Mouse (Mus musculus) liver, adult 2 months (tissue): ENCODE measurements around the gene Syce3.

Experiments used
- CTCF ChIP-seq: fragments of 200-500 bp; IDR thresholded peaks from 2 replicates; pipeline ENCODE4 v1.5.1; 2011; ENCODE audit warnings: low read depth, low read length, control low read depth
- POLR2A ChIP-seq: fragments of 200-500 bp; IDR thresholded peaks from 2 replicates; pipeline ENCODE4 v1.6.1; 2011; ENCODE audit warnings: low read length, control low read depth; ENCODE audit not compliant: insufficient read depth; ENCODE audit errors: extremely low read depth

GRCm38 (mm10) chr15:89341678-89342077 lies 68.6 kb downstream of the Syce3 start:
- TF ChIP-seq CTCF, result no peak
- TF ChIP-seq POLR2A, result no peak
